ENCODE assay signal across 21 mouse cellular contexts in genomic region chr8:88930370-88930769, GRCm38 (mm10).
"Had no signal": no experiment of that assay in that cellular context is flagged by ENCODE, and none has a peak within 500 bp of the region (broad histone marks: within the 10 kb centered on the region; RNA-seq: fewer than 3 reads in every experiment).

No protein-coding gene starts in this region.

- H3K4me2 ChIP-seq: kidney, embryonic 15.5 days; limb, embryonic 12.5 days; limb, embryonic 15.5 days; liver, embryonic 11.5 days; midbrain, embryonic 12.5 days; neural tube, embryonic 13.5 days; stomach, embryonic 15.5 days had no signal

- H3K27ac ChIP-seq: kidney, embryonic 15.5 days; limb, embryonic 15.5 days; liver, embryonic 14.5 days; midbrain, embryonic 12.5 days; neural tube, embryonic 13.5 days; stomach, embryonic 15.5 days had no signal

- H3K36me3 ChIP-seq: kidney, embryonic 15.5 days; limb, embryonic 12.5 days; limb, embryonic 15.5 days; midbrain, embryonic 12.5 days; neural tube, embryonic 13.5 days; stomach, embryonic 15.5 days had no signal

- DNase-seq: kidney, adult 11 months; kidney, adult 8-10 months; kidney, postnatal 14 days; kidney, postnatal 4 days; left cerebral cortex, postnatal 4 days; liver, postnatal 0 days; lung, postnatal 36 days; retina, postnatal 1 day; right cerebral cortex, postnatal 25 days; spleen, adult 18-20 months; thymus, postnatal 25 days had no signal

- H3K9me3 ChIP-seq: kidney, embryonic 15.5 days; limb, embryonic 15.5 days; neural tube, embryonic 13.5 days; stomach, embryonic 15.5 days had no signal

- H3K27me3 ChIP-seq: kidney, embryonic 15.5 days; midbrain, embryonic 12.5 days; neural tube, embryonic 13.5 days; stomach, embryonic 15.5 days had no signal

- ATAC-seq: liver, postnatal 0 days; midbrain, embryonic 16.5 days had no signal

- H3K4me3 ChIP-seq: kidney, embryonic 15.5 days; limb, embryonic 12.5 days; limb, embryonic 15.5 days; midbrain, embryonic 12.5 days; myocyte; neural tube, embryonic 13.5 days; stomach, embryonic 15.5 days had no signal

- H3K9ac ChIP-seq: kidney, embryonic 15.5 days; limb, embryonic 12.5 days; limb, embryonic 15.5 days; liver, embryonic 14.5 days; liver, postnatal 0 days; midbrain, embryonic 12.5 days; neural tube, embryonic 13.5 days; stomach, embryonic 15.5 days had no signal
